Mouse (Mus musculus) hindbrain, embryonic 10.5 days (tissue): Measurements from ENCODE around the gene Hdhd5. TPM values are rescaled to one million over a fixed set of nuclear protein-coding genes. Genes with fewer than 3 reads are reported as not detected.

Experiments used
- DNase-seq: peaks from one replicate; pipeline ENCODE4 v3.0.0-alpha.2; 2017; ENCODE audit warnings: low spot score
- H3K27ac ChIP-seq: fragments of 300-500 bp; sonication (generic); 2 replicates; pipeline ENCODE4 v1.5.1; 2016; ENCODE audit warnings: mild to moderate bottlenecking, moderate library complexity
- H3K27me3 ChIP-seq: fragments of 300-500 bp; sonication (generic); 2 replicates; pipeline ENCODE4 v1.6.1; 2016; ENCODE audit warnings: mild to moderate bottlenecking; ENCODE audit not compliant: poor library complexity, insufficient read depth, severe bottlenecking
- H3K36me3 ChIP-seq: fragments of 300-500 bp; sonication (generic); 2 replicates; pipeline ENCODE4 v1.6.1; 2016; ENCODE audit warnings: mild to moderate bottlenecking, moderate library complexity
- H3K4me1 ChIP-seq: fragments of 300-500 bp; sonication (generic); replicated peaks from 2 replicates; pipeline ENCODE4 v1.6.1; 2016; ENCODE audit warnings: mild to moderate bottlenecking
- H3K4me3 ChIP-seq: fragments of 300-500 bp; sonication (generic); 2 replicates; pipeline ENCODE4 v1.5.1; 2016; ENCODE audit warnings: mild to moderate bottlenecking, moderate library complexity
- H3K9me3 ChIP-seq: fragments of 300-500 bp; sonication (generic); 2 replicates; pipeline ENCODE4 v1.6.1; 2016; ENCODE audit warnings: mild to moderate bottlenecking, moderate library complexity
- WGBS: fragments of 180-500 bp; shearing (Covaris S2); methylation state at CpG from one replicate; pipeline ENCODE4 v1.1.7; 2016; 5-methylcytosine and 5-hydroxymethylcytosine counted together
- polyA plus RNA-seq: library from polyadenylated mRNA; unstranded; fragments of >200 nt; fragmentation: Nextera tagmentation; extraction: Ambion mirVana; gene quantifications from 2 replicates; pipeline ENCODE4 v1.2.1, GENCODE M21; 2016

The Hdhd5 gene
- polyA plus RNA-seq, 1 experiment from 2014 or later = 22.2 TPM

DNA sequence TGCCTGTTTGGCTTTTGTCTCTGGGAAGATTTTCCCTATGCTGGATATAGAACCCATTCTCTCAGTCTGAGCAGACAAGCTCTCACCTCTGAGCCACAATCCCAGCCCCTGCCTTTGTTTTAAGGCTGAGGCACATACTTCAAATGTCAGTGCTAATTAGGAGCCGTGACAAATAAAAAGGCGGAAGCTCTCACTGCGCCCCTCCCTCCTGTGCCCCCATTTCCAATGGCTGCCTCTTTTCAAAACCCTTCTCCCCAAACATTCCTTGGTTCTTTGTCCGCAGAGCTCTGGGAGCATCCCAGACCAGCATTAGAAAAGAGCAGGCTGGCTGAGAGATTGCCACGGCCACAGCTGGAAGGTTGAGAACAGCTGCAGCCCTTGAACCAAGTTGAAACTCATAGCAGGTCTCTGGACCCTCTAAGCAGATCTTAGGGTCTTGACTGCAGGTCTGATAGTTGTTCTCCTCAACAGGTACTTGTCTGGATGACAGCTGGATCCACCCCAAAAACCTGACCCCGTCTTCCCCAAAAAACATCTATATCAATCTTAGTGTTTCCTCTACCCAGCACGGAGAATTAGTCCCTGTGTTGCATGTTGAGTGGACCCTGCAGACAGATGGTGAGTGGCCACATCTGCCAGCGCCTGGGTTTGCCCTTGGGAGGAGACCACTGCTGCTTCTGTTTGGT lies 58.5 kb downstream of the Hdhd5 start:
- H3K4me3 ChIP-seq = peak overlapping the region; percentile 27
- DNase-seq = peak; percentile 38
- WGBS = 15% methylated on average over 8 of the region's 8 CpGs

DNA sequence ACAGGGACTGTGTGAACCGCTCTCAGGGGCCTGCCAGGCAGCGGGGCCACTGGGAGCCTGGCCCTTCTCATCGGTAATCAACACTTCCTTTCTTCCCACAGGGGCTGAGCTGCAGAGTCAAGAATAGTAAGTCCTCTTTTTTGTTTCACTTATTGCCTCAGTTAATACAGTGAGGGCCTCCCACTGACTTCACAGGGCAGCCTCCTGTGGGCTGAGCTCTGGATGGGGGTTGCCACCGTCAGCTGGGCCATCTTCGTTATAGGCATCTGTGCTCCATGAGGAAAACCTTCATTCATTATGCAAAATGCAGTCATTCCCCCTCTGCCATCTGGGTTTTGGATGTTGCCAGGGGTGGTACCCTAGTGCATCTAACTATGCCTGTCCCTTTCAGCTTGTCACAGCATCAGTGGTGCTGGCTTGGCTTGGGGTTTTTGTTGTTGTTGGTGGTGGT lies 59.1 kb downstream of the Hdhd5 start:
- Histone ChIP-seq H3K4me3 (peak overlapping the region; percentile 27), H3K27me3 (no peaks in the 10 kb centered on the region), H3K36me3 (no peaks in the 10 kb centered on the region), H3K27ac (peak overlapping the region; percentile 87), H3K4me1 (peaks cover 43% of the 10 kb centered on the region), H3K9me3 (no peaks in the 10 kb centered on the region)
- 4% methylated on average over 5 of the region's 5 CpGs for WGBS
- DNase-seq = peak; percentile 48

More for the DNA sequence above, 58.5 kb downstream of the Hdhd5 start:
- no peaks in the 10 kb centered on the region for H3K9me3 ChIP-seq
- no peaks in the 10 kb centered on the region for H3K36me3 ChIP-seq
- H3K27me3 ChIP-seq = no peaks in the 10 kb centered on the region
- peak overlapping the region; percentile 87 for H3K27ac ChIP-seq
- H3K4me1 ChIP-seq = peaks cover 43% of the 10 kb centered on the region

DNA sequence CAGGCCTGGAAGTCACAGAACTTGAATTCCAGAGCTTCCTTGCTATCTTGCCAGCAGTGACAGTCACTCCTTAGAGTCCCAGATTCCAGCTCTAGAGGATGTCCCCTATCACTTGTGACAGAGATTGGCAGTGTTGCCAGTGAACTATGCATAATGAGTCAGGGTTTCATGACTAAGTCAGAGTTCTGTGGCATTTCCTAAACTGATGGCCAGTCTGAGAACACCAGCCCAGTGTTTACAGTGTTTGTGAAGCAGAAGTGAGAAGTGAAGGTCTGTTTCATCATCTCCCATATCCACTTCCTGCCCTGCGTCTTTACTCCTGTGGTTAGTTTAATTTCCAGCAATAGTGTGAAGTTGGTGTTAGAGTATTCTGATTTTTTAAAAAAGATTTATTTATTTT lies 60.5 kb downstream of the Hdhd5 start:
- H3K36me3 ChIP-seq = no peaks in the 10 kb centered on the region
- H3K27me3 ChIP-seq = 0 out of 2 replicates have a peak, but pooled peaks cover 4% of the 10 kb centered on the region
- WGBS = 88% methylated on average over 1 of the region's 1 CpGs
- no peak for DNase-seq
- H3K4me1 ChIP-seq = peaks cover 43% of the 10 kb centered on the region
- peak overlapping the region; percentile 2; the same call in 1 of the 2 replicates for H3K27ac ChIP-seq
- no peaks in the 10 kb centered on the region for H3K9me3 ChIP-seq
- no peak overlapping the region for H3K4me3 ChIP-seq

DNA sequence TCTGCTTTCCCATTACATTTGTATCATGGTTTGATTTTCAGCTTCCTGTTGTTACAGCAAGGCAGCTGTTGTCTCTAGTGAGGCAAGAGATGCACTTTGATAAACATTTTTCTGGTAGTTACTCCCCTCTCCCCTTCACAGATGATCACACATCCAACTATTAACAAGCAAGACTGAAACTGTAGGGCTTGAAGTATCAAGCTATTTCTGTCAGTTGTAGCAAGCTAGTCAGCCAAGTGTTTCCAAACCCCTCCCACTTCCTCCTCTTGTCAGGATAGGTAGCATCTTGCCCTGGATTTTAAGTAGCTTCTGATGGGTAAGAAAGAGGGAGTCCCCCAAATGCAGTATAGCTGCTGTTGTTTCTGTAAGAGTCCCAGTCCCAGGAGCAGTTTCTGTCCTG lies 61.3 kb downstream of the Hdhd5 start:
- Histone ChIP-seq H3K9me3 (no peaks in the 10 kb centered on the region), H3K36me3 (no peaks in the 10 kb centered on the region), H3K4me1 (peaks cover 43% of the 10 kb centered on the region), H3K4me3 (no peak overlapping the region), H3K27ac (no peak overlapping the region), H3K27me3 (peaks cover 11% of the 10 kb centered on the region)
- DNase-seq = no peak

DNA sequence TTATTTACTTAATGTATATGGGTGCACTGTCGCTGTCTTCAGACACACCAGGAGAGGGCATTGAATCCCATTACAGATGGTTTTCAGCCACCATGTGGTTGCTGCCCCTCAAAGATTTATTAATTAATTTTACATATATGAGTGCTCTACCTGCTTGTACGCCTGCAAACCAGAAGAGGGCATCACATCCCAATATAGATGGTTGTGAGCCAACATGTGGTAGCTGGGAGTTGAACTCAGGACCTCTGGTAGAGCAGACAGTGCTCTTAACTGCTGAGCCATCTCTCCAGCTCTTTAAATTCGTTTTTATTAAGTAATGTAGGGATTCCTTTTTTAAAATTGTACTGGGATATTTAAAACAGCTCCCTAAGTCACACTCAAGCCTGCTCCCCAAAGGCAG lies 61.9 kb downstream of the Hdhd5 start:
- Histone ChIP-seq H3K27me3 (peaks cover 16% of the 10 kb centered on the region), H3K9me3 (no peaks in the 10 kb centered on the region), H3K36me3 (no peaks in the 10 kb centered on the region), H3K27ac (no peak overlapping the region), H3K4me3 (no peak overlapping the region), H3K4me1 (peaks cover 42% of the 10 kb centered on the region)
- WGBS = 72% methylated on average over 3 of the region's 3 CpGs
- DNase-seq = no peak

DNA sequence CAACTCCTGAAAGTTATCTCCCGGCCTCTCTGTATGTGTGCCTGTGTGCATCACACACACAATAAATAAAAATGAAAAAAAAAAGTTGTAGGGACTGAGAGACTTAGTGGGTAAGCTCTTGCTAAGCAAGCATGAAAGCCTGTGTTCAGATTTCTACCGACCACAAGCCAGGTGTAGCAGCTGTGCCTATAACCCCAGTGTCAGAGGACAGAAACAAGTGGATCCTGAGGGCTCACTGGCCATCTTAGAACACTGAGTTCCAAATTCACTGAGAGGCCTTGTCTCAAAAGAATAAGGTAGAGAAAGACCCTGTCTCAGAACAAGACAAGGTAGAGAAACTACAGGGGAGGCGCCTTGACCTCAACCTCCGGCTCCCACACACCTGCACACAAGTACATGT lies 62.9 kb downstream of the Hdhd5 start:
- peaks cover 26% of the 10 kb centered on the region for H3K27me3 ChIP-seq
- H3K36me3 ChIP-seq = no peaks in the 10 kb centered on the region
- H3K9me3 ChIP-seq = no peaks in the 10 kb centered on the region
- H3K4me3 ChIP-seq = no peak overlapping the region
- H3K4me1 ChIP-seq = peaks cover 42% of the 10 kb centered on the region
- H3K27ac ChIP-seq = no peak overlapping the region
- DNase-seq = no peak
- 91% methylated on average over 4 of the region's 4 CpGs for WGBS

DNA sequence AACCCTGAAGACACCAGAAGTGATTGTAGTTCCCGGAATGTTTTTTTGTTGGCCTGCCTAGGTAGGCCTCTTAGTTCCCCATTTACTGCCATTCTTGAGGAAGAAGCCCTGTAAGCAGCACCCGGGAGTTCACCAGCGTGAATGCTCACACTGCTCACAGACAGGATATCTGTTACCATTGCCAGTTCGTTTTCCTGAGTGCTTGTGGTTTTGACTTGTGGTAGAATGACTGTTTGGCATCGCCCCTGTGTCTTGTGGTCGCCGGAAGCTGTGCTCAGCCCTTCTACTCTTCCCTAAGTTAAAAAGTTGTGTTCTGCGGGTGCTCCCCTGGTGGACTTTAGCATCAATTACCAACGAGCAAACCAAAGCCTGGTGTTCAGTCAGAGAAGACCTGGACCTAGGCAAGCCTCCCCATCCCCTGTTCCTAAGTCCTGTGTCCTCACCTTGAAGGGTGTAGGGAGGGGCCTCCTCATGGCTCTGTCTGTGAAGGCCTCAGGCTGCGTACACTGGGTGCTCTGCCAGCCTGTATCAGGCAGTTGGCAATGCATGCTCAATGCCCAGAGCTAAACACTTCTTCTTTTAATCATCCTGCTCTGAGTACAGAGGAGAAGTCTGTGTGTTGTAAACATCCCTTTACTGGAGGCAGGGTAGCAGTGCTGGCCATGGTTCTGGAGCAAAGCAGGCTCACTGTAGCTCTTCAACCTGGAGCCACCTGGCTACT lies 64.3 kb downstream of the Hdhd5 start:
- WGBS = 81% methylated on average over 10 of the region's 10 CpGs
- H3K9me3 ChIP-seq = no peaks in the 10 kb centered on the region
- H3K27ac ChIP-seq = no peak overlapping the region
- H3K4me1 ChIP-seq = peaks cover 32% of the 10 kb centered on the region
- H3K4me3 ChIP-seq = no peak overlapping the region
- no peak for DNase-seq
- peaks cover 41% of the 10 kb centered on the region for H3K27me3 ChIP-seq
- H3K36me3 ChIP-seq = no peaks in the 10 kb centered on the region

DNA sequence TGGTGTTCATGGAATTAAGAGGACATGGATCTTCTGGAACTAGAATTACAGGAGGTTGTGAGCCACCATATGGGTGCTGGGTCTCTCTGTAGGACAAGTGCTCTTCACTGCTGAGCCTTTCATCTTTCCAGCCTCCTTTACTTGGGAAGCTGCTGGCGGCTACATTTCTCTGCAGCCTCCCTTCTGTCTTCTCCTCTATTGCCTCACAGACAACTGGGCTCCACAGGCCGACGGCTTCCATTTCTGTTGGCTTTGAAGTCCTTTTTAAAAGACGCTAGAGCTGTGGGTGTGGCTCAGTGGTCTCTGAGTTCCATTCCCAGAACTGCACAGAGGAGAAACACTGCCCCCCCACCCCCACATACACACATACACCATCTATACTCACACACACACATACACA lies 65.7 kb downstream of the Hdhd5 start:
- no peak overlapping the region for H3K27ac ChIP-seq
- peaks cover 55% of the 10 kb centered on the region for H3K27me3 ChIP-seq
- no peaks in the 10 kb centered on the region for H3K36me3 ChIP-seq
- H3K4me1 ChIP-seq = peaks cover 22% of the 10 kb centered on the region
- no peaks in the 10 kb centered on the region for H3K9me3 ChIP-seq
- no peak for DNase-seq
- 41% methylated on average over 4 of the region's 4 CpGs for WGBS
- no peak overlapping the region for H3K4me3 ChIP-seq

DNA sequence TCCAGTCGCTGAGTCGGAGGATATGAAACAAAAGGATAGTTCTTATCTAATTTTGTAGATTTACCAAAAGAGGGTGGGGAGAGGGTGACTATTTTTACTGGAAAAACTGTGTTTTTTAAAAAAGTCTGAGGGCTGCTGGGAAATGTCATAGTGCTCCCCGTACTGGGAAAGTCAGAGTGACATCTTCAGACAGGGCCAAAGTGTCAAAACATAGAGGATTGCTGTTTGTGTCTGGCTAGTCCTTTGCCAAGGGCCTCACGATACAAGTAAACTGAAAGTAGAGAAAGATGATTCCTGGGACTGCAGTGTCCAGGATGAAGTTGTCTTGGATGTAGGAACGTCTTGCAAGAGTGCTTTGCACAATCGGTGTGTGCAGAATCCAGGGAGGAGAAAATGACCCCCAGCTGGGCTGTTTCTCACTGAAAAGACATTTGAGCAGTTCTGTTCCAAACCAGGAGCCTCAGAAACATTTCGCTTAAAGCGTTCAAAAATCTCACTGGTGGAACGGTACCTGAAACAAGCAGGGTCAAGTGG lies 66.6 kb downstream of the Hdhd5 start:
- H3K27me3 ChIP-seq = peaks cover 57% of the 10 kb centered on the region
- no peaks in the 10 kb centered on the region for H3K36me3 ChIP-seq
- H3K9me3 ChIP-seq = no peaks in the 10 kb centered on the region
- 47% methylated on average over 9 of the region's 9 CpGs for WGBS
- DNase-seq = no peak
- H3K27ac ChIP-seq = no peak overlapping the region
- H3K4me3 ChIP-seq = peak overlapping the region; percentile 62
- H3K4me1 ChIP-seq = peaks cover 16% of the 10 kb centered on the region

DNA sequence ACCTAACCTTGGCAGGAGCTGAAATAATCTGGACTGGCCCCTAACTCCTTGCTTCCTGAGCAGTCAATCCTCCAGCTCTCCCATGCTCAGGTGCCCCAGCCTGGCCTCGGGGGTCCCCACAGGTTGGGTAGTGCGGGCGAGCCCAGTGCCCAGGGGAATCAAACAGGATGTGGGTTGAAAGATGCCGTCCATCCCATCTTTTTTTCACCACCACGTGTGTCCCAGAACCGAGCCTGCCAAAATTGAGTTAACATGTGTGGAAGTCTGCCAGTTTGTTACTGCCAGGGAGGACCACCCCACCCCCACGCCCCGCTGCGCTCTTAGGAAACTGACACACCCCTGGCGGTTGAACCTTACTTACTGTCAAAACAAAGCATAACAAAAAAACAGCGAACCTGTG lies 67.2 kb downstream of the Hdhd5 start:
- H3K27me3 ChIP-seq = peaks cover 57% of the 10 kb centered on the region
- no peaks in the 10 kb centered on the region for H3K9me3 ChIP-seq
- no peak for DNase-seq
- peaks cover 16% of the 10 kb centered on the region for H3K4me1 ChIP-seq
- H3K27ac ChIP-seq = no peak overlapping the region
- peak overlapping the region; percentile 62 for H3K4me3 ChIP-seq
- WGBS = 7% methylated on average over 11 of the region's 11 CpGs
- H3K36me3 ChIP-seq = no peaks in the 10 kb centered on the region

DNA sequence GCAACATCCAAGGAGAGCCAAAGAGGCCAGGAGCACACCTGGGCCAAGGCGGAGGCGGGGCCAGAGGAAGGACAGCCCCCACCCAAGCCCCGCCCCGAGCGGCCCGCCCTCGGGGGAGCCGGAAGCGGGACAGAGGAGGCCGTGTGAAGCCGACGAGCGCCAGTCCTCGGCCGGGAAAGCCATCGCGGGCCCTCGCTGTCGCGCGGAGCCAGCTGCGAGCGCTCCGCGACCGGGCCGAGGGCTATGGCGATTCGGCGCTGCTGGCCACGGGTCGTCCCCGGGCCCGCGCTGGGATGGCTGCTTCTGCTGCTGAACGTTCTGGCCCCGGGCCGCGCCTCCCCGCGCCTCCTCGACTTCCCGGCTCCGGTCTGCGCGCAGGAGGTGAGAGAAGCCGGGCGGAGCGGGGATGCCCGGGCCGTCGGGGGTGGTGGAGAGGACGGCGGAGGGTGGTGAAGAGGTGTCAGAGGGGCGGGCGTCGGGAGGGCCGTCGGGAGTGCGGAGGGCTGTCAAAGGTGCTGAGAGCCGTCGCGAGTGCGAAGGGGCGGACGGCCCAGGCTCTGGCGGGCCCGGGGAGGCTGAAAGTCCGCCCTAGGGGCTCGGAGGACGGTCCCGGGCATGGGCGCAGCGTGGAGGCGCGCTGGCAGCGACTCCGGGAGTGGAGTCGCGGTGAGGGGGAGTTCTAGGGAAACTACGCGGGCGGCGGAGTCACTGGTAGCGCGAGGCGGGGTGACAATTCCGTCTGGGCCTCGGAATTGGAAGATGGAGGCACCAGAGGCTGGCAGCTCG lies 67.8 kb downstream of the Hdhd5 start, which contains the start of gene Il17ra:
TSS of gene Il17ra (plus strand) at position 162 of the 786 bp plus-strand sequence.
- DNase-seq = peak; percentile 73
- peaks cover 57% of the 10 kb centered on the region for H3K27me3 ChIP-seq
- H3K36me3 ChIP-seq = no peaks in the 10 kb centered on the region
- H3K27ac ChIP-seq = peak within 1 kb of the TSS; percentile 77
- peaks cover 16% of the 10 kb centered on the region for H3K4me1 ChIP-seq
- H3K4me3 ChIP-seq = peak within 1 kb of the TSS; percentile 62
- under 1% methylated on average over 90 of the region's 90 CpGs for WGBS
- H3K9me3 ChIP-seq = no peaks in the 10 kb centered on the region

DNA sequence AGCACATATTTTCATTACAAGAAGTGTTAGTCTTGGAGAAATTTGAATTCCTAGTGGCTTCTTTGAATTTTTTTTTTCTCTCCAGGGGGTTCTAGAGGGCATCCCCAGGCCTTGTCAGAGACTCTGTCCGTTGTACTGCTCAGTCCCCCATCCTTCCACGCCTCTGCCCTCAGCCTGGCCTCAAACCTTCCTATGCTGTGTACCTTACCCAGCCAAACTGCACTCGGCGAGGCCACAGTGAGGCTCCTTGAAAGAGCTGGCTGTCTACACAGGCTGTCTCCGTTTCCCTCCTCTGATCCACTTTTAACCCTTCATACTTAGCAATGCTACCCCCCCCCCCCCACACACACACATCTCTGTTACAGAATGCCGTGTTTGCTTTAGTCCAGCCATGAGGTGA lies 68.9 kb downstream of the Hdhd5 start:
- peaks cover 16% of the 10 kb centered on the region for H3K4me1 ChIP-seq
- DNase-seq = no peak
- H3K27ac ChIP-seq = no peak overlapping the region
- 55% methylated on average over 6 of the region's 6 CpGs for WGBS
- H3K27me3 ChIP-seq = peaks cover 57% of the 10 kb centered on the region
- no peaks in the 10 kb centered on the region for H3K9me3 ChIP-seq
- no peak overlapping the region for H3K4me3 ChIP-seq
- H3K36me3 ChIP-seq = no peaks in the 10 kb centered on the region
